Mouse (Mus musculus) liver, embryonic 15.5 days (tissue): ENCODE measurements around the gene Zfand6. TPM values are rescaled to one million over a fixed set of nuclear protein-coding genes. Genes with fewer than 3 reads are reported as not detected.

Experiments used
- ATAC-seq: fragments of 200-750 bp; cut with Nextera tagmentation; 2 replicates; pipeline ENCODE4 v1.8.0; 2017; ENCODE audit warnings: moderate number of reproducible peaks, mild to moderate bottlenecking, moderate library complexity; ENCODE audit not compliant: insufficient read depth
- H3K27ac ChIP-seq: fragments of 300-500 bp; sonication (generic); replicated peaks from 2 replicates; pipeline ENCODE4 v1.5.1; 2015; ENCODE audit warnings: mild to moderate bottlenecking, inconsistent platforms
- H3K27me3 ChIP-seq: fragments of 300-500 bp; sonication (generic); 2 replicates; pipeline ENCODE4 v1.6.1; 2015; ENCODE audit warnings: mild to moderate bottlenecking, inconsistent platforms
- H3K36me3 ChIP-seq: fragments of 300-500 bp; sonication (generic); replicated peaks from 2 replicates; pipeline ENCODE4 v1.6.1; 2015; ENCODE audit warnings: moderate library complexity, mild to moderate bottlenecking, inconsistent platforms
- H3K4me1 ChIP-seq: fragments of 300-500 bp; sonication (generic); replicated peaks from 2 replicates; pipeline ENCODE4 v1.6.1; 2015; ENCODE audit warnings: inconsistent platforms
- H3K4me2 ChIP-seq: fragments of 300-500 bp; sonication (generic); 2 replicates; pipeline ENCODE4 v1.6.1; 2015; ENCODE audit warnings: moderate library complexity, mild to moderate bottlenecking, inconsistent platforms
- H3K4me3 ChIP-seq: fragments of 300-500 bp; sonication (generic); replicated peaks from 2 replicates; pipeline ENCODE4 v1.5.1; 2015; ENCODE audit warnings: mild to moderate bottlenecking, inconsistent platforms
- H3K9ac ChIP-seq: fragments of 300-500 bp; sonication (generic); 2 replicates; pipeline ENCODE4 v1.6.1; 2015; ENCODE audit warnings: moderate library complexity, mild to moderate bottlenecking, inconsistent platforms
- H3K9me3 ChIP-seq: fragments of 300-500 bp; sonication (generic); replicated peaks from 2 replicates; pipeline ENCODE4 v1.6.1; 2016; ENCODE audit warnings: inconsistent platforms
- WGBS: fragments of 180-500 bp; shearing (Covaris S2); methylation state at CpG from one replicate; pipeline ENCODE4 v1.1.7; 2015; ENCODE audit warnings: mixed read lengths; ENCODE audit not compliant: insufficient replicate concordance; 5-methylcytosine and 5-hydroxymethylcytosine counted together
- polyA plus RNA-seq: library from polyadenylated mRNA; unstranded; fragments of >200 nt; fragmentation: Nextera tagmentation; extraction: Ambion mirVana; gene quantifications from 2 replicates; pipeline ENCODE4 v1.2.1, GENCODE M21; 2015

Gene Zfand6
- polyA plus RNA-seq, 1 experiment from 2014 or later: 145 TPM

GRCm38 (mm10) chr7:84611609-84612008, 78.2 kb downstream of the Zfand6 start:
- Histone ChIP-seq H3K36me3 (peaks cover 24% of the 10 kb centered on the region), H3K9me3 (no peaks in the 10 kb centered on the region), H3K27ac (no peak overlapping the region), H3K9ac (no peak overlapping the region), H3K4me3 (no peak overlapping the region), H3K4me1 (peaks cover 10% of the 10 kb centered on the region), H3K4me2 (no peak overlapping the region), H3K27me3 (no peaks in the 10 kb centered on the region)
- WGBS: 13% methylated on average over 1 of the region's 1 CpGs
- ATAC-seq: no peak

DNA sequence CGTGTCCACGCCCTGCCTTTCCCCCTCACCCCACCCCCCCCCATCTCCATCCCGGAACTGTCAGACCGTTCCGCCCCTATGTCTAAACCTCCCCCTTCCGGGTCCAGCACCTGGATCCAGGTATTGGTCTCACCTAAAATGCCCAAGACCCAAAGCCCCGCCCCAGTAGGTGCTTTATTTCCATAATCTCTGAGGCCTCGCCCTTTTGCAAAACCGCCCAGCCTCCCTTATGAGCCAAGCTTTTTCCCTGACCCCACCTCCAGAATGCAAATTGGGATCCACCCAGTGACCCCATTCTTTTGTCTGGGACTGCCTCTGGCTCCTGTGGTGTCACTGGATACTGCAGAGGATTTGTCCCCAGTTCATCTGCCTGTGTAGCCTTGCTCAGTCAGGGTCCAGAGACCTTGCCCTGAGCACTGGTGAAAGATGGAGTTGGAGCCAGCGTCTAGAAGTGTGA, 83.4 kb downstream of the Zfand6 start, which contains the start of gene Fah:
Gene Fah, minus strand, starts transcription at position 430 of the 457 bp plus-strand sequence.
- H3K4me3 ChIP-seq: peak within 1 kb of the TSS; percentile 66
- no peaks in the 10 kb centered on the region for H3K9me3 ChIP-seq
- 0 out of 2 replicates have a peak, but pooled peaks cover 4% of the 10 kb centered on the region for H3K27me3 ChIP-seq
- ATAC-seq: peak; percentile 45
- H3K36me3 ChIP-seq: 0 out of 2 replicates have a peak, but pooled peaks cover 3% of the 10 kb centered on the region
- peak within 1 kb of the TSS; percentile 59 for H3K9ac ChIP-seq
- peak within 1 kb of the TSS; percentile 78 for H3K27ac ChIP-seq
- 7% methylated on average over 10 of the region's 10 CpGs for WGBS
- H3K4me2 ChIP-seq: peak within 1 kb of the TSS; percentile 92
- peaks cover 21% of the 10 kb centered on the region for H3K4me1 ChIP-seq

- Histone ChIP-seq H3K27ac (peak overlapping the region; percentile 78), H3K9ac (peak overlapping the region; percentile 59), H3K36me3 (peaks cover 7% of the 10 kb centered on the region; the same call in 1 of the 2 replicates), H3K4me2 (peak overlapping the region; percentile 92), H3K4me3 (peak overlapping the region; percentile 66), H3K27me3 (0 out of 2 replicates have a peak, but pooled peaks cover 4% of the 10 kb centered on the region), H3K9me3 (no peaks in the 10 kb centered on the region), H3K4me1 (peaks cover 21% of the 10 kb centered on the region)
- ATAC-seq: peak; percentile 95
- under 1% methylated on average over 36 of the region's 36 CpGs for WGBS
Measured at GRCm38 (mm10) chr7:84605704-84606292, 84.0 kb downstream of the Zfand6 start.

GRCm38 (mm10) chr7:84605033-84605687, 84.6 kb downstream of the Zfand6 start:
- 6% methylated on average over 19 of the region's 19 CpGs for WGBS
- no peak for ATAC-seq
- Histone ChIP-seq H3K4me3 (peak overlapping the region; percentile 66), H3K27me3 (0 out of 2 replicates have a peak, but pooled peaks cover 4% of the 10 kb centered on the region), H3K9ac (peak overlapping the region; percentile 59), H3K4me2 (peak overlapping the region; percentile 92), H3K36me3 (peaks cover 9% of the 10 kb centered on the region; the same call in 1 of the 2 replicates), H3K27ac (peak overlapping the region; percentile 76), H3K9me3 (no peaks in the 10 kb centered on the region), H3K4me1 (peaks cover 21% of the 10 kb centered on the region)

- WGBS: 46% methylated on average over 3 of the region's 3 CpGs
- no peak overlapping the region for H3K9ac ChIP-seq
- H3K27ac ChIP-seq: peak overlapping the region; percentile 76
Measured at GRCm38 (mm10) chr7:84604501-84604900, 85.3 kb downstream of the Zfand6 start.

DNA sequence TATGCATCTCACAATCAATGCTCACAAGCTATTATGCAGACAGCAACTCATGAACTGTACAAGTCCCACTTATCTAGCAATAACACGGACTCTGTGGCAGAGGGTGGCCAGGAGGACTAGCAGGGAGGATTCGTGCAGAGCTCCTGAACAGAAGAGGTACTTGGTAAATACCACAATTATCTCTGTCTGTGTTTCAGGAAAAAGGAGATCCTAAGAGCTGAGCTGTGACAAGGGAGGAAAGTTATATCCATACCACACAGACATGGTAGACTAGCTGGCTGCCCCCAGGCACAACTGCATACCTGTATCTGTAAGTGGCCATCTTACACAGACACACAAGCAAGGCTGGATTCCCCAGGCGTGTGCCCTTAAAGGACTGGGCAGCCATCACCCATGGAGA, 88.4 kb downstream of the Zfand6 start:
- WGBS: 45% methylated on average over 3 of the region's 3 CpGs

More at GRCm38 (mm10) chr7:84604501-84604900, 85.3 kb downstream of the Zfand6 start:
- peak; percentile 16; the same call in 1 of the 2 replicates for ATAC-seq
- H3K36me3 ChIP-seq: peaks cover 9% of the 10 kb centered on the region; the same call in 1 of the 2 replicates
- H3K4me1 ChIP-seq: peaks cover 21% of the 10 kb centered on the region
- H3K27me3 ChIP-seq: 0 out of 2 replicates have a peak, but pooled peaks cover 4% of the 10 kb centered on the region
- H3K4me3 ChIP-seq: peak overlapping the region; percentile 66
- peak overlapping the region; percentile 92 for H3K4me2 ChIP-seq
- H3K9me3 ChIP-seq: no peaks in the 10 kb centered on the region

GRCm38 (mm10) chr7:84600631-84601030, 89.1 kb downstream of the Zfand6 start:
- ATAC-seq: no peak
- 67% methylated on average over 2 of the region's 2 CpGs for WGBS
- no peak overlapping the region for H3K4me3 ChIP-seq
- peaks cover 9% of the 10 kb centered on the region; the same call in 1 of the 2 replicates for H3K36me3 ChIP-seq
- H3K9ac ChIP-seq: no peak overlapping the region
- 0 out of 2 replicates have a peak, but pooled peaks cover 4% of the 10 kb centered on the region for H3K27me3 ChIP-seq
- H3K4me1 ChIP-seq: peaks cover 9% of the 10 kb centered on the region
- no peak overlapping the region for H3K4me2 ChIP-seq
- no peak overlapping the region for H3K27ac ChIP-seq
- H3K9me3 ChIP-seq: no peaks in the 10 kb centered on the region

More for the DNA sequence above, 88.4 kb downstream of the Zfand6 start:
- no peak overlapping the region for H3K27ac ChIP-seq
- H3K4me3 ChIP-seq: no peak overlapping the region
- 0 out of 2 replicates have a peak, but pooled peaks cover 4% of the 10 kb centered on the region for H3K27me3 ChIP-seq
- no peak overlapping the region for H3K9ac ChIP-seq
- H3K4me2 ChIP-seq: no peak overlapping the region
- H3K36me3 ChIP-seq: peaks cover 9% of the 10 kb centered on the region; the same call in 1 of the 2 replicates
- H3K4me1 ChIP-seq: peaks cover 16% of the 10 kb centered on the region
- no peak for ATAC-seq
- no peaks in the 10 kb centered on the region for H3K9me3 ChIP-seq

GRCm38 (mm10) chr7:84596633-84597032, 93.1 kb downstream of the Zfand6 start:
- Histone ChIP-seq H3K27ac (no peak overlapping the region), H3K4me3 (no peak overlapping the region), H3K9me3 (no peaks in the 10 kb centered on the region), H3K9ac (no peak overlapping the region), H3K4me2 (no peak overlapping the region), H3K4me1 (peaks cover 8% of the 10 kb centered on the region), H3K36me3 (peaks cover 9% of the 10 kb centered on the region; the same call in 1 of the 2 replicates), H3K27me3 (no peaks in the 10 kb centered on the region)
- 70% methylated on average over 3 of the region's 3 CpGs for WGBS
- no peak for ATAC-seq

DNA sequence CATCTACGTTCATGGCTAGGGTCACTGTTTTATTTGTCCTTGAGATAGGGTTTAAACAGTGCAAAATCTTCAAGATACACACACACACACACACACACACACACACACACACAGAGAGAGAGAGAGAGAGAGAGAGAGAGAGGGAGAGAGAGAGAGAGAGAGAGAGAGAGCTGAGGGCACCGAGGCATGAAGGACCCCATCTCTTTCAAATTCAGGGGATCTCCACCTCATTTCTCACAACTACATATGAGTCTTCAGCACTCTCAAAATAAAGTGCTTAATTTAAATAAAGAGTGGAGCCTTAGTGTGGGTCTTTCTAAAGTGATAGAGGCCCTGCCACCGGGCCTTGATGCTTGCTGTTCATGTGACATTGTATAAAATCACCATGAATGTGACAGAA, 93.8 kb downstream of the Zfand6 start:
- no peak overlapping the region for H3K27ac ChIP-seq
- H3K27me3 ChIP-seq: no peaks in the 10 kb centered on the region
- 69% methylated on average over 3 of the region's 3 CpGs for WGBS
- peaks cover 7% of the 10 kb centered on the region; the same call in 1 of the 2 replicates for H3K36me3 ChIP-seq
- no peak overlapping the region for H3K9ac ChIP-seq
- H3K4me2 ChIP-seq: no peak overlapping the region
- H3K4me3 ChIP-seq: no peak overlapping the region
- peaks cover 8% of the 10 kb centered on the region for H3K4me1 ChIP-seq
- no peak for ATAC-seq
- H3K9me3 ChIP-seq: no peaks in the 10 kb centered on the region

- Histone ChIP-seq H3K9ac (no peak overlapping the region), H3K36me3 (0 out of 2 replicates have a peak, but pooled peaks cover 3% of the 10 kb centered on the region), H3K27me3 (no peaks in the 10 kb centered on the region), H3K4me3 (no peak overlapping the region), H3K9me3 (no peaks in the 10 kb centered on the region), H3K4me2 (no peak overlapping the region; the same call in 1 of the 2 replicates), H3K4me1 (peaks cover 14% of the 10 kb centered on the region), H3K27ac (no peak overlapping the region)
- ATAC-seq: 0 out of 2 replicates have a peak, but pooled peaks have one; percentile 13
Measured at GRCm38 (mm10) chr7:84594917-84595303, 94.8 kb downstream of the Zfand6 start.
